In the genomic region with DNA sequence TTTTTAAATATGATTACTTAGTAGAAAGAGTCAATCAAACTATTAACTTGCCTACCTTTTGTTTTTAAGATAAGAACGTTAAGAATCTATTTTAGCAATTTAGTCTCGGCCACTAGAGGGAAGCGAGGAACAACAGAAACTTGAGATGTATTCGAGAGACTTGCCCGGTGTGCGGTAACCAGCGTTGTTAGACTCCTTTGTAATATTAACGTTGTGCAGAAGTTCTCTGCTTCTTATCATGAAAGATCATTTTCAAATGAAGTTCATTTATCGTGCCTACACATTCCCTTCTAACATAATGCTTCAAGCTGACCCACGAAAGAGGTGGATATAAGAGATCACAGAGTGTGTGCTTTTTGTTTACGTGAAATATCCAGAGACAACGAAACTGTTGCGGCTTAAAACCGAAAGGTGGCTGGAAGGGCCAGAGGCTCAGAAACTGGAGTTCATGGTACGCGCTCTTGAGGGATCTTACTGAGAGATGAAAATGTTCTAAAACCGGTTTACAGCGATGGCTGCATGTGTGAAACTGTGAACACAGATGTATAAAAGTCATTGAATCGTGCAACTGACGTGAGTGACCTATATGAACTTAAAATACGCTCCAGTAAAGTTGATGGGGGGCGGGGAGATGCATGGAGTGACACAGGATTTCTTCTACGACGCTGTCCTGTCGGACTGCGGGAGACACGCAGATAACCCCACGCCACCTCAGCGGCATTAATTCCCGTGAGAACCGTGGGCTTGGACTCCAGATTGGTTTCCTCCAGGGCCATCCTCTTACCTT, we compare ENCODE assay signal across 8 mouse cellular contexts. TPM values are rescaled to one million over a fixed set of nuclear protein-coding genes. Genes with fewer than 3 reads are reported as not detected.
DNase-seq lines count a peak whose midpoint lies in the region; ATAC-seq and TF ChIP-seq lines count a peak whose summit lies in the region.

No protein-coding gene starts in this region.

- no peaks in the 10 kb centered on the region for H3K4me1 ChIP-seq in kidney, postnatal 0 days (replicated peaks; ENCODE audit: insufficient read depth, low read length)

- WGBS in kidney, postnatal 0 days, result 31% methylated on average over 31 of the region's 31 CpGs
- WGBS in macrophage (ENCODE audit: missing documents), result 32% methylated on average over 31 of the region's 31 CpGs

- H3K9ac ChIP-seq in kidney, postnatal 0 days (ENCODE audit: low read depth, low read length), result peak overlapping the region; percentile 9; the same call in 1 of the 2 replicates

- H3K27ac ChIP-seq in kidney, postnatal 0 days, result no peak overlapping the region
- H3K27ac ChIP-seq in macrophage, result no peak overlapping the region

- no peaks in the 10 kb centered on the region for H3K9me3 ChIP-seq in kidney, postnatal 0 days (replicated peaks; ENCODE audit: low read length)

- peak overlapping the region; percentile 17 for H3K4me3 ChIP-seq in kidney, postnatal 0 days (replicated peaks; ENCODE audit: low read depth, low read length)
- H3K4me3 ChIP-seq in macrophage (ENCODE audit: inconsistent target), result peak overlapping the region; percentile 24

- no peaks in the 10 kb centered on the region for H3K79me2 ChIP-seq in macrophage (ENCODE audit: inconsistent target)

- peak; percentile 38 to 58 for DNase-seq in heart, adult 18-20 months
- no peak for DNase-seq in heart, postnatal 14 days
- peak; percentile 68 for DNase-seq in brain, adult 2 months (ENCODE audit: low read depth, low spot score)
- peak; percentile 56 for DNase-seq in forelimb bud, embryonic 11.5 days (ENCODE audit: low read depth, low spot score)
- DNase-seq in kidney, postnatal 0 days (ENCODE audit: low spot score), result peak; percentile 90
- DNase-seq in thymus, postnatal 0 days (ENCODE audit: low spot score), result peak; percentile 63
- DNase-seq in spleen, adult 12 weeks (ENCODE audit: low spot score), result no peak

- peak overlapping the region; percentile 53 for H3K4me2 ChIP-seq in kidney, postnatal 0 days (ENCODE audit: low read length)

- H3K36me3 ChIP-seq in kidney, postnatal 0 days (ENCODE audit: insufficient read depth, low read length), result no peaks in the 10 kb centered on the region
- no peaks in the 10 kb centered on the region for H3K36me3 ChIP-seq in macrophage (ENCODE audit: inconsistent target)

- peak; percentile 75 for TF ChIP-seq CTCF in kidney, postnatal 0 days (IDR thresholded peaks at IDR 0.05; ENCODE audit: low read depth)

- intact Hi-C loops in heart, postnatal 14 days (cut with DNase I), result loop anchor here (5.0 kb wide), 1 partner anchor 34 kb away; no protein-coding TSS in a partner anchor

- no peak for ATAC-seq in kidney, postnatal 0 days (replicated peaks; ENCODE audit: low FRiP score, low read depth)

- no peaks in the 10 kb centered on the region for H3K27me3 ChIP-seq in kidney, postnatal 0 days (ENCODE audit: insufficient read depth, low read length)

RNA-seq across cellular contexts. Expression of a gene that starts 18.5 kb away (rescaled TPM):
- total RNA-seq in heart, adult 18-20 months (2021), result under 1 TPM; 0.31 to 0.35 TPM
- total RNA-seq in heart, postnatal 14 days (2021), result under 1 TPM; 0.33 to 0.34 TPM
- polyA plus RNA-seq in kidney, postnatal 0 days (2015; fragmentation: Nextera tagmentation; extraction: Ambion mirVana), result 0.76 and 0.88 TPM in 2 replicates
- total RNA-seq in macrophage (2018; cell fraction: chromatin; rRNA removed), result 1 to 10 TPM in 1 of 26 experiments, not detected in 25; 1.1 TPM
- under 1 TPM in 1 of 26 experiments, not detected in 25; 0.11 TPM for total RNA-seq in macrophage (2018; cell fraction: cytosol; rRNA removed)
- not detected for total RNA-seq in macrophage (2018; cell fraction: nucleus; rRNA removed)
- polyA plus RNA-seq in macrophage (2018), result not detected in 3 replicates
- 0.72 and 1.0 TPM in 2 replicates for polyA plus RNA-seq in thymus, postnatal 0 days (2015; fragmentation: Nextera tagmentation; extraction: Ambion mirVana)

RNA-seq across cellular contexts. Expression of a gene that starts 30.7 kb away (rescaled TPM):
- 1,000 to 10,000 TPM; 1,753 to 1,760 TPM for total RNA-seq in heart, adult 18-20 months (2021)
- total RNA-seq in heart, postnatal 14 days (2021), result 1,000 to 10,000 TPM; 1,427 to 1,430 TPM
- polyA plus RNA-seq in kidney, postnatal 0 days (2015; fragmentation: Nextera tagmentation; extraction: Ambion mirVana), result 1,354 and 1,434 TPM in 2 replicates
- total RNA-seq in macrophage (2018; cell fraction: chromatin; rRNA removed), result 10 to 100 TPM in 1 of 26 experiments, 1 to 10 TPM in 23, not detected in 2; 1.6 to 24.6 (median 4.6) TPM
- total RNA-seq in macrophage (2018; cell fraction: cytosol; rRNA removed), result 100 to 1,000 TPM; 112 to 172 (median 144) TPM
- 10 to 100 TPM in 20 of 26 experiments, 1 to 10 TPM in 6; 4.5 to 32.2 (median 15.8) TPM for total RNA-seq in macrophage (2018; cell fraction: nucleus; rRNA removed)
- polyA plus RNA-seq in macrophage (2018), result 52.1 to 187 TPM (median 175 TPM) in 3 replicates
- 835 and 844 TPM in 2 replicates for polyA plus RNA-seq in thymus, postnatal 0 days (2015; fragmentation: Nextera tagmentation; extraction: Ambion mirVana)

RNA-seq across cellular contexts. Expression of a gene that starts 36.9 kb away (rescaled TPM):
- total RNA-seq in heart, adult 18-20 months (2021), result 10 to 100 TPM; 54.8 TPM
- total RNA-seq in heart, postnatal 14 days (2021), result 10 to 100 TPM; 44.8 to 45.0 TPM
- 26.5 and 26.6 TPM in 2 replicates for polyA plus RNA-seq in kidney, postnatal 0 days (2015; fragmentation: Nextera tagmentation; extraction: Ambion mirVana)
- total RNA-seq in macrophage (2018; cell fraction: chromatin; rRNA removed), result 100 to 1,000 TPM; 114 to 283 (median 163) TPM
- total RNA-seq in macrophage (2018; cell fraction: cytosol; rRNA removed), result 10 to 100 TPM; 27.9 to 46.3 (median 34.9) TPM
- 100 to 1,000 TPM in 10 of 26 experiments, 10 to 100 TPM in 16; 60.5 to 158 (median 90.6) TPM for total RNA-seq in macrophage (2018; cell fraction: nucleus; rRNA removed)
- polyA plus RNA-seq in macrophage (2018), result 23.7 to 44.8 TPM (median 39.3 TPM) in 3 replicates
- polyA plus RNA-seq in thymus, postnatal 0 days (2015; fragmentation: Nextera tagmentation; extraction: Ambion mirVana), result 34.6 and 48.5 TPM in 2 replicates

RNA-seq across cellular contexts. Expression of a gene that starts 37.6 kb away (rescaled TPM):
- 10 to 100 TPM; 54.7 to 57.0 TPM for total RNA-seq in heart, adult 18-20 months (2021)
- 10 to 100 TPM; 72.0 to 72.9 TPM for total RNA-seq in heart, postnatal 14 days (2021)
- polyA plus RNA-seq in kidney, postnatal 0 days (2015; fragmentation: Nextera tagmentation; extraction: Ambion mirVana), result 56.2 and 60.3 TPM in 2 replicates
- 100 to 1,000 TPM; 117 to 322 (median 208) TPM for total RNA-seq in macrophage (2018; cell fraction: chromatin; rRNA removed)
- total RNA-seq in macrophage (2018; cell fraction: cytosol; rRNA removed), result 10 to 100 TPM; 29.4 to 66.9 (median 48.2) TPM
- total RNA-seq in macrophage (2018; cell fraction: nucleus; rRNA removed), result 100 to 1,000 TPM in 19 of 26 experiments, 10 to 100 TPM in 7; 63.4 to 181 (median 112) TPM
- 38.0 to 40.4 TPM (median 38.7 TPM) in 3 replicates for polyA plus RNA-seq in macrophage (2018)
- 80.8 and 86.1 TPM in 2 replicates for polyA plus RNA-seq in thymus, postnatal 0 days (2015; fragmentation: Nextera tagmentation; extraction: Ambion mirVana)

Comparison
In these comparisons a context has a peak if more than half of its experiments do, and no peak if none do; other contexts are left out.
1. DNase-seq: peak in heart, adult 18-20 months (2 of 2), brain, adult 2 months (single experiment), forelimb bud, embryonic 11.5 days (single experiment), kidney, postnatal 0 days (single experiment) and thymus, postnatal 0 days (single experiment); none in heart, postnatal 14 days (0 of 2) and spleen, adult 12 weeks (single experiment).